Mouse (Mus musculus) midbrain, embryonic 11.5 days (tissue): ENCODE measurements around the gene Rpl37a. TPM values are rescaled to one million over a fixed set of nuclear protein-coding genes. Genes with fewer than 3 reads are reported as not detected.

ENCODE experiments used
- ATAC-seq: fragments of 200-750 bp; cut with Nextera tagmentation; 2 replicates; pipeline ENCODE4 v1.8.0; 2017; ENCODE audit warnings: moderate TSS enrichment, moderate library complexity; ENCODE audit not compliant: low FRiP score
- DNase-seq: peaks from one replicate; pipeline ENCODE4 v3.0.0; 2015; ENCODE audit warnings: low spot score; ENCODE audit errors: missing footprints
- H3K27ac ChIP-seq: fragments of 300-500 bp; sonication (generic); 2 replicates; pipeline ENCODE4 v1.5.1; 2014; ENCODE audit warnings: low read depth, low read length
- H3K27me3 ChIP-seq: fragments of 300-500 bp; sonication (generic); 2 replicates; pipeline ENCODE4 v1.6.1; 2014; ENCODE audit warnings: mild to moderate bottlenecking, low read length, moderate library complexity, mixed read lengths; ENCODE audit not compliant: control insufficient read depth, insufficient read depth
- H3K36me3 ChIP-seq: fragments of 300-500 bp; sonication (generic); 2 replicates; pipeline ENCODE4 v1.6.1; 2014; ENCODE audit warnings: mild to moderate bottlenecking, low read length, moderate library complexity, mixed read lengths; ENCODE audit not compliant: control insufficient read depth, insufficient read depth
- H3K4me1 ChIP-seq: fragments of 300-500 bp; sonication (generic); 2 replicates; pipeline ENCODE4 v1.6.1; 2014; ENCODE audit warnings: low read length; ENCODE audit not compliant: control insufficient read depth, insufficient read depth
- H3K4me2 ChIP-seq: fragments of 300-500 bp; sonication (generic); 2 replicates; pipeline ENCODE4 v1.6.1; 2014; ENCODE audit warnings: mild to moderate bottlenecking, moderate library complexity
- H3K4me3 ChIP-seq: fragments of 300-500 bp; sonication (generic); 2 replicates; pipeline ENCODE4 v1.5.1; 2014; ENCODE audit warnings: low read depth, low read length
- H3K9ac ChIP-seq: fragments of 300-500 bp; sonication (generic); 2 replicates; pipeline ENCODE4 v1.6.1; 2014; ENCODE audit warnings: low read length
- H3K9me3 ChIP-seq: fragments of 300-500 bp; sonication (generic); 2 replicates; pipeline ENCODE4 v1.6.1; 2016; ENCODE audit warnings: low read length; ENCODE audit not compliant: control insufficient read depth
- WGBS: fragments of 180-500 bp; shearing (Covaris S2); extraction: QIAGEN DNeasy Blood & Tissue Kit; methylation state at CpG from one replicate; pipeline ENCODE4 v1.1.7; 2014; 5-methylcytosine and 5-hydroxymethylcytosine counted together
- polyA plus RNA-seq: library from polyadenylated mRNA; unstranded; fragments of >200 nt; fragmentation: Nextera tagmentation; extraction: Ambion mirVana; gene quantifications from 2 replicates; pipeline ENCODE4 v1.2.1, GENCODE M21; 2014

Gene Rpl37a
- polyA plus RNA-seq, 1 experiment from 2014 or later: 1,598 TPM

DNA sequence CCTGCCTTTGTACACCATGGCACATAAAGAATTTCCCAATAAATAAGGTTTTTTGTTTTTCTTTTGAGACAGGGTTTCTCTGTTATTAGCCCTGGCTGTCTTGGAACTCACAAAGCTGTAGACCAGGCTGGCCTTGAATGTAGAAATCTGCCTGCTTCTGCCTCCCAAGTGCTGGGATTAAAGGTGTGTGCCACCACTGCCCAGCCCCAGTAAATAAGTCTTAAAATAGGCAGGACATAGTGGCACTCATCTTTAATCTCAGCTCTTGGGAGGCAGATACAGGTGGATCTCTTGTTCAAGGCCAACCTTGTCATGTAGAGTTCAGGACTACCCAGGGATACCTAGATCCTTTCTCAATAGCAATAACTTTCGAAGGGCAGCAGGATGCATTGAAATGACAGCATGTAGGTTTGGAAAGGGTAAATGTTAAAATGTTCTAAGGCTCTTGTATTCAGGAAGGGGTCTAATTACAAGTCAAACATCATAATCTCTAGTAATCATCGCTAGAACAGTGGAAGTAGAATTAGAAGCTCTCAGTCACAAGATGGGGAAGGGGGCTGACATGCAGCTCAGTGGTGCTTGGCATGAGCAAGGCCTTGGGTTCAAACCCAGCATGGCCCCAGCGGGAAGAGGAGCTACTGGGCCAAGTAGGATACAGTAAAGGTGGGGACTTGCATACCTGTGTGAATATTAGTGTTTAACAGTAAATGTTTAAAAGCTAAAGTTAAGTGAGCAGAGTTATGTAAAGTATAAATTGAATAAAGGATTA lies 4.7 kb downstream of the Rpl37a start:
- no peak overlapping the region for H3K27ac ChIP-seq
- peaks cover 3% of the 10 kb centered on the region; the same call in 1 of the 2 replicates for H3K36me3 ChIP-seq
- H3K9ac ChIP-seq: no peak overlapping the region
- H3K4me2 ChIP-seq: no peak overlapping the region
- H3K4me3 ChIP-seq: no peak overlapping the region
- H3K9me3 ChIP-seq: no peaks in the 10 kb centered on the region
- WGBS: 79% methylated on average over 3 of the region's 3 CpGs
- no peak for DNase-seq
- no peak for ATAC-seq
- H3K4me1 ChIP-seq: peaks cover 17% of the 10 kb centered on the region
- no peaks in the 10 kb centered on the region for H3K27me3 ChIP-seq

GRCm38 (mm10) chr1:72716421-72716820 lies 5.3 kb downstream of the Rpl37a start:
- peaks cover 3% of the 10 kb centered on the region; the same call in 1 of the 2 replicates for H3K36me3 ChIP-seq
- WGBS: 48% methylated on average over 2 of the region's 2 CpGs
- no peak overlapping the region for H3K4me3 ChIP-seq
- no peak overlapping the region for H3K9ac ChIP-seq
- H3K27ac ChIP-seq: no peak overlapping the region
- ATAC-seq: no peak
- no peaks in the 10 kb centered on the region for H3K27me3 ChIP-seq
- no peak overlapping the region for H3K4me2 ChIP-seq
- H3K4me1 ChIP-seq: peaks cover 17% of the 10 kb centered on the region
- no peak for DNase-seq
- H3K9me3 ChIP-seq: no peaks in the 10 kb centered on the region

- Histone ChIP-seq H3K27ac (no peak overlapping the region), H3K9me3 (no peaks in the 10 kb centered on the region), H3K4me1 (peaks cover 17% of the 10 kb centered on the region), H3K9ac (no peak overlapping the region), H3K4me3 (no peak overlapping the region), H3K36me3 (peaks cover 3% of the 10 kb centered on the region; the same call in 1 of the 2 replicates), H3K4me2 (no peak overlapping the region), H3K27me3 (no peaks in the 10 kb centered on the region)
- peak; percentile 97 for DNase-seq
- peak; percentile 38; the same call in 1 of the 2 replicates for ATAC-seq
- 14% methylated on average over 5 of the region's 5 CpGs for WGBS
These were observed 5.8 kb downstream of the Rpl37a start for GRCm38 (mm10) chr1:72716926-72717325.

DNA sequence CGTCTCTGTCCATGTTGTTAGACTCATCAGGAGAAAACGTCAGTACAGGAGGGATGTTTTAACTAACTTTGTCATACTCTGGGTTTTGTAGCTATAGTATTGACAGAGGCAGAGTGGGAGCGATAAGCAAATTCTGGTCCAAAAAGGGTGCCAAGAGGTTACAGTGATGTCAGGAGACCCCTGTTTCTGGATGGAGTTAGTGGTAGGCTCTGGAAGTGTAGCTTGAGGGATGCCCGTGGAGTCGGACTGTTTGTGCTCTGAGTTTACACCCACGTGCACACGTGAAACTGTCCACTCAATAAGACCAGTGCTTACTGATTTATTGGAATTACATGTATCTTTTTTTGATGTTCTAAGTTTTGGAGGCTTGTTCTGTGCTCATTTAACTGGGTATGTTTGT lies 6.5 kb downstream of the Rpl37a start:
- no peak overlapping the region for H3K9ac ChIP-seq
- H3K4me2 ChIP-seq: no peak overlapping the region
- DNase-seq (no peak), ATAC-seq (no peak)
- peaks cover 13% of the 10 kb centered on the region for H3K4me1 ChIP-seq
- peaks cover 2% of the 10 kb centered on the region; the same call in 1 of the 2 replicates for H3K36me3 ChIP-seq
- H3K4me3 ChIP-seq: no peak overlapping the region
- no peaks in the 10 kb centered on the region for H3K9me3 ChIP-seq
- 90% methylated on average over 7 of the region's 7 CpGs for WGBS
- H3K27me3 ChIP-seq: no peaks in the 10 kb centered on the region
- H3K27ac ChIP-seq: no peak overlapping the region

DNA sequence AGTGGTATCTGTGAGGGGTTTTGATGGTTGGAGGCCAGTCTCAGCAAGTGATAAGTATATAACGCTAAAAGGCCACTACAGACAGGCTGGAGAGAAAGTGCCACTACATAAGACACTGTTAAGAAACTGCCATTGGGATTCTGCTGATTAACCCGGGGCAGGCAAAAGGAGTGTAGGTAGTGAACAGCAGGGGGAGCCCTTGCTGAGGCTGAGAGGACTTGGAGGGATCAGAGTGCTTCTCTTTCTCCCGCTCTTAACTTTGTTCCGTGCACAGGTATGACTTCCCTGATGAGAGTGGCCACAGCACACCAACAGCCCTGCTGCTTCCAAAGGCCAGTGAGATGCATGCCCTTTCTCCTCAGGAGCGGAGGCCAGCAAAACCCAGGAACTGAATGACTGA lies 7.8 kb downstream of the Rpl37a start:
- no peak overlapping the region for H3K4me3 ChIP-seq
- no peaks in the 10 kb centered on the region for H3K9me3 ChIP-seq
- no peak overlapping the region for H3K27ac ChIP-seq
- WGBS: 18% methylated on average over 5 of the region's 5 CpGs
- ATAC-seq: peak; percentile 43
- DNase-seq: peak; percentile 95
- H3K4me1 ChIP-seq: peaks cover 6% of the 10 kb centered on the region
- no peak overlapping the region for H3K9ac ChIP-seq
- H3K27me3 ChIP-seq: no peaks in the 10 kb centered on the region
- H3K36me3 ChIP-seq: no peaks in the 10 kb centered on the region
- no peak overlapping the region for H3K4me2 ChIP-seq

DNA sequence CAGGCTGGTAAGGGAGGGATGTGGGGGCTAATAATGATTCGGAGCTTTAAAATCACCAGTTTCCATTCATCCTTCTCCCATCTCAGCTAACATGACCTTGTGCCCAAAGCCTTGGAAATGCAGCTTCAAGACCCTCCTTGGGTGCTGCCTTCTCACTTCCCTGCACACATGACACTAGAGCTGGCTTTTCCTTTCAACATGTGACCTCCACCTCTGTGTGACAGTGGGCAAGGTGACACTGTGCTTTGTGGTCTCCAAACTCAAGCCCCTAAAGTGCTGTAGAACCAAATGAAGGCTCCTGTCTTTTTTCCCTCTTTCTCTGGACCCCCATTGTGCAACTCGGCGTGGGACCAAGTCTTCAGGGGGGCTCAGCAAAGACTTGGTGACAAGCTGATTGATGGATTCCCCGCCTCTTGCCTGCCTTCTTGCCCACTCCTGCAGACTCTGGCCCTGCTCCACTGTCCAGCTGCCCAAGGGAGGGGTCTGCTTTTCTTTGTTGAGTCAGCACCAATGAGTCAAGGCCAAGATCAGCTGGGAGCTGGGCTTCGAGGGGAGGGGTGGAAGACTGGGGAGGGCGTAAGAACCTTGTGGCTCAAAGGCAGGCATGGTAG lies 9.1 kb downstream of the Rpl37a start:
- Histone ChIP-seq H3K27ac (no peak overlapping the region), H3K4me2 (no peak overlapping the region), H3K4me1 (peaks cover 6% of the 10 kb centered on the region), H3K27me3 (no peaks in the 10 kb centered on the region), H3K4me3 (no peak overlapping the region), H3K9me3 (no peaks in the 10 kb centered on the region), H3K36me3 (no peaks in the 10 kb centered on the region), H3K9ac (0 out of 2 replicates have a peak overlapping the region, but pooled peaks have one; percentile 12)
- no peak for DNase-seq
- peak; percentile 47; the same call in 1 of the 2 replicates for ATAC-seq
- WGBS: 49% methylated on average over 6 of the region's 6 CpGs

DNA sequence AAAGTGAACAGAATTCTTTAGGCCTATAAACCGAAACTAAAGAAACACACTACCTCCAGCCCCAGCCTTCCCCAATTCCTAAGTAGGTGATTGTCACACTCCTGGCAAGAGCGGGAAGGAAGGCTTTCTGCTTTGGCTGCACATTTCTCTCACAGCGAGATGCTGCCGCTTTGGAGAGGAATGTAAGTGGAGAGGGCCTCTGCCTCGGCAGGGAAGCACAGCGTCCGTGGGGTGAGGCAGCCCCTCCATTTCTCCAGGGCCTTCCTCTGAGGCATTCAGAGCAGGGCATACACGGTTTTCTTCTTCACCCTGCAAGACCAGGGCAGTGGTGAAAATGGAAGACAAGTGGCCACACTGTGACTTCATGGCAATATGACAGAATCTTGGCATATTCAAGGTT lies 11.6 kb downstream of the Rpl37a start:
- Histone ChIP-seq H3K4me3 (no peak overlapping the region), H3K36me3 (no peaks in the 10 kb centered on the region), H3K9ac (no peak overlapping the region), H3K4me1 (peaks cover 6% of the 10 kb centered on the region), H3K9me3 (no peaks in the 10 kb centered on the region), H3K4me2 (no peak overlapping the region), H3K27me3 (no peaks in the 10 kb centered on the region), H3K27ac (no peak overlapping the region)
- no peak for ATAC-seq
- DNase-seq: no peak
- WGBS: 49% methylated on average over 8 of the region's 8 CpGs

- WGBS: 92% methylated on average over 2 of the region's 2 CpGs
These were observed 13.3 kb downstream of the Rpl37a start for GRCm38 (mm10) chr1:72724354-72724753.

DNA sequence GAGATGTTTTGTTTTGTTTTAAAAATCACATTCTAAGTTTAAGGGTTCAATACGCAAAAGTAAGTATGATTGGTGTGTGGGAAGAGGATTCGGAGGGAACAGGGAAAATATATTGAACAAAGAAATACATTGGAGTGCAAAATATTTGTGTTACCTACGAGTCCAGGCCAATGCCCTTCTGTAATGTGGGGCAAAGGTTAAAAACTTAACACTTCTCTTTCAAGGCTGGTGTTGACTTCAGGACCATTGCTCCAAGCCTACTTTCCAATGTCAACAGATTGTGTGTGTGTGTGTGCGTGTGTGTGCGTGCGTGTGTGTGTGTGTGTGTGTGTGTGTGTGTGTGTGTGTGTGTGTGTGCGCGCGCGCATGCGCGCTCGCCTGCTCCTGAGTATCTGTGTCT lies 14.9 kb downstream of the Rpl37a start:
- WGBS: 96% methylated on average over 13 of the region's 13 CpGs
- Histone ChIP-seq H3K27ac (no peak overlapping the region), H3K27me3 (no peaks in the 10 kb centered on the region), H3K4me3 (no peak overlapping the region), H3K9ac (no peak overlapping the region), H3K36me3 (no peaks in the 10 kb centered on the region), H3K4me2 (no peak overlapping the region), H3K9me3 (no peaks in the 10 kb centered on the region), H3K4me1 (no peaks in the 10 kb centered on the region)
- ATAC-seq (no peak), DNase-seq (no peak)

More at GRCm38 (mm10) chr1:72724354-72724753, 13.3 kb downstream of the Rpl37a start:
- Histone ChIP-seq H3K27ac (no peak overlapping the region), H3K9ac (no peak overlapping the region), H3K4me3 (no peak overlapping the region), H3K4me1 (peaks cover 6% of the 10 kb centered on the region), H3K9me3 (no peaks in the 10 kb centered on the region), H3K36me3 (no peaks in the 10 kb centered on the region), H3K4me2 (no peak overlapping the region), H3K27me3 (no peaks in the 10 kb centered on the region)
- no peak for ATAC-seq
- no peak for DNase-seq
